Mouse (Mus musculus): ENCODE data around the gene Bola1.

The Bola1 gene

DNA sequence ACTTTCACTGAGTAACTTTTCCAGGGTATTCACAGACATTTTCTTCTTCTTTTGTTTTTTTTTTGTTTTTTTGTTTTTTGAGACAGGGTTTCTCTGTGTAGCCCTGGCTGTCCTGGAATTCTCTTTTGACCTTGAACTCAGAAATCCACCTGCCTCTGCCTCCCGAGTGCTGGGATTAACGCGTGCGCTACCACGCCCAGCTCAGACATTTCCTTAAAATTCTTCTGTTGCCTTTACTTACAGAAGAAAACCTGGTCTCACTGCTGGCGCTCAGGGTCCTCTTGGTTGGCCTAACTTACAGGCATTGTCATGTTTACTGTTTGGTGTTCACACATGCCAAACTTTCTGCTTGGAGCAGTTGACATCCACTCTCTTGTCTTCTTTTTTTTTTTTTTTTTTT lies 44.3 kb downstream of the Bola1 start:
- DNase-seq, result no peak

- peak in 1 of 2 experiments; percentile 18 for DNase-seq
Measured at GRCm38 (mm10) chr3:96174042-96174441, 45.5 kb downstream of the Bola1 start.

DNA sequence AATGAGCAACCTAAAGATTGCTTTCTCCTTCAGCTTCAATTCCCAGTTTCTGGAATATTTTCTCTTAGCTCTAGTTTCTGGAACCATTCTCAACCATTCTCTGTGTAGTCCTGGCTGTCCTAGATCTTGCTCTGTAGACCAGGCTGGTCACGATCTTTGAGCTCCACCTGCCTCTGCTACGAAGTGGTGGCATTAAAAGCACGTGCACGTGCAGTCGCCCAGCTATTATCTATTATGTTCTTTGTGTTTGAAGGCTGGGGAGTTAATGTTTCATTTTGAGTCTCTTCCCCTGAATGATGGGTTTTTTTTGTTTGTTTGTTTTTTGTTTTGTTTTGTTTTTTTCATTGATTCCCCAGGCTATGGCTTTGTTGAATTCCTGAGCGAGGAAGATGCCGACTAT lies 46.3 kb downstream of the Bola1 start:
- no peak for DNase-seq

GRCm38 (mm10) chr3:96172197-96173178 lies 47.0 kb downstream of the Bola1 start, which contains the start of gene Sf3b4:
Gene Sf3b4 (plus strand): TSS chr3:96172332.
- peak; percentile 92 for DNase-seq

DNA sequence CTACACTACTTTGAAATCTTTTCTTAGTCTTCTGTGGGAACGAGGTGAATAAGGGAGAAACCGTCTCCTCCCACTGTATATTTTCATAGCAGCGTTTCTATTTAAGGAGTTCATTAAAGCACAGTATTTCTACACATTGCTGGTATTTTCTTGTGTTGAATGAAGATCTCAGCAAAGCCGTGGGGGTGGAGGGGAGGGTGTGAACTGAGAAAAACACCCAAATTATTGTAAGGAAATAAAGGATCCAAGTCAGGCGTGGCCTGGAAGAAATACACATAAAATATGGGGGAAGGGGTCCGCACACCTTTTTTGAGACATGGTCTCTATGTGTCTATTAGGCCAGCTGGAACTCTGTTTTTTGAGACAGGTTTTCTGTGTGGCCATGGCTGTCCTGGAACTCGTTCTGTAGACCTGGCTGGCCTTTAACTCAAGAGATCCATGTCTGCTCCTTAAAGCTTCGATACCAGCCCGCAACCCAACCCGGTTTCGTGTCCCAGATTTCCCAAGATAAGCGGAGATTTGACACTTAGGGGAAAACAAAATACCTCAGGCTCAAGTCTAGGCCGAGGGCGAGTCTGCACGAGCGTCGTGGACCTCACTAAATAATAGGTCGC lies 47.8 kb downstream of the Bola1 start:
- peak in 1 of 2 experiments; percentile 25 for DNase-seq

- DNase-seq, result no peak
Measured at GRCm38 (mm10) chr3:96170976-96171545, 48.4 kb downstream of the Bola1 start.

DNA sequence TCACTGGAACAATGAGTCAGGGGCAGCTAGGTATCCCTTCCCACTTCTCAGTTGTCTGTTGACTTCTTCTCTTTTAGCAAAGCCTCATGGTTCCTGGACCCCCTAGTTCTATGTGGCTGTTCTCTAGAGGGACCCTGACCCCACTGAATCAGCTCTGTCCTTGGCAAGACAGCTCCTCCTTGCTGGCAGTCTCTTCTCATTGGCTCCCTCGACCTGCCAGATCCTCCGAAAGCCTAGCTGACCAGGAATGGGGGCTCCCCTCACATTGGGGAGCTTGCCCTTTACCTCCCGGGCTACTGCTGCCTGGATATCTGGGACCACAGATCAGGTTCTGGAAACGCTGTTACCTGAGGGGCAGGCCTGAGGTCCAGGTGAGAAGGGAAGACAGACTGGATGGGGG lies 49.2 kb downstream of the Bola1 start:
- DNase-seq, result no peak

- DNase-seq, result no peak
Measured at GRCm38 (mm10) chr3:96168466-96169158, 50.9 kb downstream of the Bola1 start.

GRCm38 (mm10) chr3:96163040-96163439 lies 56.5 kb downstream of the Bola1 start:
- no peak for DNase-seq

GRCm38 (mm10) chr3:96161869-96162840 lies 57.4 kb downstream of the Bola1 start, which contains the start of gene Mtmr11:
Gene Mtmr11 (plus strand): TSS chr3:96162004.
- DNase-seq, result peak in 1 of 2 experiments; percentile 49

DNA sequence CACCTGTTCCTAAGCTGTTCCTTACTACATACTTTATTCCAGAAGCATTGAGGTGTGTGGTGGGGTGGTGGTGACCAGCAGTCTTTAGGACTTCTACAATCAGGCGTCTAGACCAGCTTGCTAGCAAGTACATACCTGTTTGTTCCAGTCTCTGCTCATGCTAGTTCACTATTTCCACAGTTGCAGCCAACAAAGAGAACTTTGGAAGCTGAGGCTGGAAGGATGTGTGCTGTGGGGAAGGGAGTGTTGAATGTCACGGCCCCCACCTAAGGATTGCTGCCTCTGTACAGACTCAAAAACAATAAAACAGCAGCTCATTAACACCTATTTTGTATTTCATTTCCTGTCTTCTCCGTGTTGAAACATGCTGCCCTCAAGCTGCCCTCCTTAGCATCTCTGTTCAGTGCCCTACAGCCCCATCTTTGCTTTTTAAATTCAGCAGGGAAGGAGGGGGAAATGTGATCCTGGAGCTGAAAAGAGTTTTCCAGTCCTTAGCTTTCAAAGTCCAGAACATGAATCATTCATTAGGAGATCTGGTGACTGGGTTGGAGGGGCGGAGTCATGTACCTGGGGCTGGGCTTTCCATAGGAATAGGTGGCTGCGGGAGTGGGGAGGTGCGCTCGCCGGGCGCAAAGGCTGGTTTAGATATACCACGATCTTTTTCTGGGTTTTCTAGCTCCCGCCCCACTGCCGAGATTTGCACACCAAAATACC lies 58.5 kb downstream of the Bola1 start:
- peak; percentile 58 to 64 for DNase-seq

DNA sequence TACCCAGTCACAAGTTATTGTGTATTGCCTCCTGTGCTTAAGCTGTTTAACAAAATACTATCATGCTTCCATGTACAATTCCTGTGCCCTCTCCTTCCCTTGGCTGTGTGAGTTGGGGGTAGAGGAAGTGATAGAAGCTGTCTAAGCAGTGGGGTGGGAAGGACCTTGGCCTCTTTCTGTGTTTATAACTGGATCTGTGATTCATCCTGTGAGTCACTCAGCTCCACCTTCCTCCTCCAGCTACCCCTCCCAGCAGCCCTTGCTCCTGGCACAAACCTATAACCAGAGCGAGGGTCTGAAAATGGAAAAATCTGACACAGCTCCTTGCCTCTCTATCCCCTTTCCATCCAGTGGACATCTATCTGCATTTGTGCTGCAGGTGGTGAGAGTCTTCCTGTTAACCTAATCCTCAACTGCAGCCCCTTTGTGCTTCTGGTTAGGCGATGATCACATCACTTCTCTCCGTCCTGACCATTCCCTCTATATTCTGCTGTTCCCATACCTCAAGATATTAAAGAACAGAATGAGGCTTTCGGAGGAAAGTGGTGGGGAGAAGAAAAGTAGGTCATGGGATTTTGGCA lies 59.2 kb downstream of the Bola1 start:
- DNase-seq, result peak in 1 of 2 experiments; percentile 45

DNA sequence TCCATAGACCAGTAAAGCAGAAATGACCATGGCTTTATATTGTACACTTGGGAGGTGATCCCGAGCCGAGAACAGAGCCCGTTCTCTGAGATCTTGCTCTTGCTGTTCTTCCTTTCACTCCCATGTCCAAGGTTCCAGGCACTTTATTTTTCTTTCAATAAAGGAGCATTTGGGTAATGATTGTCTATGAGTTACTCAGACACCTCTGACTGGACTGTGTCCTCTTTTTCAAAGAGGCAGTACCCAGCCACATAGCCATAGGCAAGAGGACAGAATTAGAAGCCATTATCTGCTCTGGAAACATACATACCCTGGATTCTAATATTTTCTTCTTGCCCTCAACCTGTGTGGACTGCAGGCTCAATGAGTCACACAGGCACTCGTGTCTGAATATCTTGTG lies 59.7 kb downstream of the Bola1 start:
- no peak for DNase-seq

DNA sequence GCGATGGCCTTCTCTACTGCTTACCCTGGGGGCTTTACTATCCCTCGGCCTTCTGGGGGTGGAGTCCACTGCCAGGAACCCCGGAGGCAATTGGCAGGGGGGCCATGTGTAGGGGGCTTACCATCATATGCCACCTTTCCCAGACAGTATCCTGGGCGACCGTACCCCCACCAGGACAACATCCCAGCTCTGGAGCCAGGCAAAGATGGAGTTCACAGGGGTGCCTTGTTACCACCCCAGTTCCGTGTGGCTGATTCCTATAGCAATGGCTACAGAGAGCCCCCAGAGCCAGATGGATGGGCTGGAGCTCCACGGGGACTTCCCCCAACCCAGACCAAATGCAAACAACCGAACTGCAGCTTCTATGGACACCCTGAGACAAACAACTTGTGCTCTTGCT lies 64.0 kb downstream of the Bola1 start:
- DNase-seq, result no peak

DNA sequence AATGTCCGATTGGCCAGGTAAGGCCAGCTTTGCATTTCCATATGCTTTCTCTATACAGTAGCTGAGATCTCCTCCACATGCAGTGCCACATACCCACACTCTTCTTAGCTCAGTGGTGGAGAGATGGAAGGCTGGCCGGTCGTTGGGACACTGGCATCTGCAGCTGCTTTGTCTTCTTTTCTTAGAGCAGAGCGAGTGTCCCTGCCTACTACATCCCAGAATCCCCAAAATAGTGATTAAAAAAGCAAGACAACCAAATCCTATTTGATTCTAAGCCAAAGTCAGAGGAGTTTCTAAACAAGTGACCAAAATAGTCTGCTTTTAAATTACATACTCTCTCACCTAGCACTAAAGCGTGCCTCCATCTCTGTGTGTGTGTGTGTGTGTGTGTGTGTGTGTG lies 66.9 kb downstream of the Bola1 start:
- DNase-seq, result no peak

GRCm38 (mm10) chr3:96151836-96152235 lies 67.7 kb downstream of the Bola1 start:
- no peak for DNase-seq

- DNase-seq, result peak; percentile 65 to 77
Measured at GRCm38 (mm10) chr3:96147950-96148349, 71.6 kb downstream of the Bola1 start.

All from cerebellum, postnatal 10 days (tissue).